Mouse (Mus musculus): ENCODE results near the gene Wrap53.
"Not testable (repeated sequence)": the region's sequence is repeated elsewhere in the genome, so short reads cannot be mapped to it uniquely, and the experiment has no call there.

Gene Wrap53

DNA sequence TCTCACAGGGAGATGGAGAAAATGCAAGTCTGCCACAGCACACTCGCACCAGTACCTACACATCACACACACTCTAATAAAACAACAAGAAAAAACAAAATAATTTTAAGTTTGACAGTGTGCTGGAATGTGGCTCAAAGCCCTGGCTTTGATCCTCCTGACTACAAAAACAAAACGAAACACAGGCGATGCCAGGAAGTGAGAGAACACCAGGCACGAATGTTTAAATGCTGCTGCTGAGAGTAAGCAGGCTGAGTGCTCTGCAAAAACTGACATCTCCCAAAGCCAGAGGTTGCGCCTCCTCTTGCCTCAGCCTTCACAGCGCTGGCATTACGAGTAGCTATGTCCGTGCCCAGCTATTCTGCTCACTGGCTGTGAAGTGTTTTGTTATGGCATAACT lies 14.9 kb downstream of the Wrap53 start:
- no peak for DNase-seq (ENCODE audit: low read depth in 1 of 2, low spot score in 2 of 2)

GRCm38 (mm10) chr11:69564391-69564790 lies 15.7 kb downstream of the Wrap53 start:
- DNase-seq (ENCODE audit: low read depth in 1 of 2, low spot score in 2 of 2): no peak

GRCm38 (mm10) chr11:69563373-69563772 lies 16.7 kb downstream of the Wrap53 start:
- no peak for DNase-seq (ENCODE audit: low read depth in 1 of 2, low spot score in 2 of 2)

DNA sequence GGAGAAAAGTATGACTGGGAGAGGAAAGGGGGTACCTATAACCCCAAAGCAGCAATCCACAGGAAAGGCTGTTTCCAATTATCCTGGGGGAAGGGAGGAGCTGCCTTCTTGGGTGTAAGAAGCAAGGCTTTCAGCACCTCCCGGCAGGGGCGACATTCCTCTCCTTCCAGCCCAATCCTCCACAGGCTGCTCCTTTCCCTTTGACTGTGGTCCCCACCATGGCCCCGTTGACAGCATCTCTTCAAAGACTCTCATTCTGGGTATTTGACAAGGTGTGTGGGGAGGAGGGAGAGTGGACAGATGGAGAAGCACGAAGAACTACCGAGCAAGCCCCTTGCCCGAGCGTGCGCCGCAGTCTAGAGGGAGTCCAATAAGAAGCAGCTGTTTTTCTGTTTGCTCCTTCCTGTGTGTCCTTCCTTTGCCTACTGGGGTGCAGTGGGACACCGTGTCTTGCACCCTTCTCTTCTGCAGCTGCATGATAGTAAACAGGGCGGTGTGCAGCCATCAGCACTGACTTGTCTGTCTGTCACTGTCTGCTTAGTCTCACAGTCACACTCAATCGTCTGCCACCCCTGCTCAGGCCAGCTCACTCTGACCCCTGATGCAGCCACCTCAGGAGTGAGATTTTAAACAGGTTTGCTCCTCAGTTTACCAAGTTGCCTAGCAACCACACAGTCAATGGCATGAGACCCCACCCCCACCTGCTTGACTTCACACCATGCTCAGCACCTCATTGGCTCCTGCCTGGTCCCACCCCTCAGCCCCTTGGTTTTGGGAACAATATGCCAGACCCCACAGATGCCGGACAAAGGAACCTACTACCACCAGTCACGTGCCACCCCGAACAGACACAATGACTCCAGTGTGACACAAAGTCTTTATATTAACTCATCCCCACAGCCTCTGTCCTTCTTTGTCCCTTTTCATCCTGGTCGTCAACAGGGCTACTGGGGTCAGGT lies 18.9 kb downstream of the Wrap53 start:
- no peak for DNase-seq (ENCODE audit: low read depth in 1 of 2, low spot score in 2 of 2)

GRCm38 (mm10) chr11:69559851-69560765 lies 19.9 kb downstream of the Wrap53 start, which contains the start of gene Efnb3:
Gene Efnb3 (minus strand): TSS chr11:69560205.
- no peak for DNase-seq (ENCODE audit: low read depth in 1 of 2, low spot score in 2 of 2)

- DNase-seq (ENCODE audit: low read depth in 1 of 2, low spot score in 2 of 2): no peak
Observed at GRCm38 (mm10) chr11:69559183-69559582, 20.9 kb downstream of the Wrap53 start.

DNA sequence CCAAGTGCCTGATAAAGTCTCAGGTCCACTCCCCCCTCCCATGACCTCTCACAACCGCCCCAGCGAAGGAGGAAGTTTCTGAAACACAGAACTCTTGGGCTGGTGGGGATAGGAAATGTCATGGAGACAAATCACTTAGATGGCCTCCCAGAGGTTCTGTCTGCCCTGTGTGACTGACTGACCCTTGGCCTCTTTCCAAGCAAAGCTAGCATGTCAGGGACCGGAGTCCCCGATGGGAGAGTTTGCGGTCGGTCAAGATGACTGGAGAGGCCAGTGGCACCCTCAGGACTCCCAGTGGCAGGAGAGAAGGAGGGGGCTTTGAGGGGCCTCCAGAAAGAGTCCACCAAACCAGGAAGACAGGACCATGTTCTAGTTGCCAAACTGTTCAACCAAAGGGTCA lies 21.3 kb downstream of the Wrap53 start:
- DNase-seq (ENCODE audit: low read depth in 1 of 2, low spot score in 2 of 2): no peak

- no peak for DNase-seq (ENCODE audit: low read depth in 1 of 2, low spot score in 2 of 2)
Observed at GRCm38 (mm10) chr11:69557381-69557958, 22.6 kb downstream of the Wrap53 start.

GRCm38 (mm10) chr11:69554539-69555140 lies 25.4 kb downstream of the Wrap53 start:
- no peak for DNase-seq (ENCODE audit: low read depth in 1 of 2, low spot score in 2 of 2)

GRCm38 (mm10) chr11:69553341-69553721 lies 26.7 kb downstream of the Wrap53 start:
- no peak for DNase-seq (ENCODE audit: low read depth in 1 of 2, low spot score in 2 of 2)

GRCm38 (mm10) chr11:69552622-69553340 lies 27.3 kb downstream of the Wrap53 start:
- no peak for DNase-seq (ENCODE audit: low read depth in 1 of 2, low spot score in 2 of 2)

- DNase-seq (ENCODE audit: low read depth in 1 of 2, low spot score in 2 of 2): no peak
Observed at GRCm38 (mm10) chr11:69551310-69551709, 28.7 kb downstream of the Wrap53 start.

DNA sequence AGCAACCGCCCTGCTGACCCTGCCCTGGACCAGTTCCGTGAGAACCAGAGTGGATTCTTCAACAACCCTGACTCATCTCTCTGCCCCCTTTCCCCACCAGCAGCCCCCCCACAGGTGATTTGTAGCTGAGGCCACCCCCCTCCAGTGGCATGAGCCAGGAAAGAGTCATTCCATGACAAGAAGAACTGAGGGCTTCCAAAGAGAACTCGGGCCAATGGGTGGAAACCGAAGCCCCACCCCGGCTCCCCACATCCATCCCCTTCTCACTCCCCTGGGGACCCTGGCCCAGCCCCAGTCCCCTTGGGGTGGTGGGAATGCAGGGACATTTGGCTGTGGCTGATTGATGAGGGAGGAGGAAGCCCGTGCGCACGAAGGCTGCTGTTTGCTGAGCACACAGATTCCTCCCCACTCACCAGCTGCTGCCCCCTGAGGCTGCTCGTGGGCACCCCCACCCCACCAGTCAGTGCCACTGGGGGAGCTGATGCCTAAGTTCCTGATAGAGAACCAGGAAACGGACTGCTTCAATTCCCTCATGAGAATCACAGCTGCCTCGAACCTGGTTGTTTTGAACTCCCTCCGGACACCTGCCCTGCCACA lies 30.9 kb downstream of the Wrap53 start, which contains the start of gene Dnah2:
TSS of gene Dnah2 (minus strand) at position 51 of the 597 bp plus-strand sequence.
- DNase-seq (ENCODE audit: low read depth in 1 of 2, low spot score in 2 of 2): no peak

DNA sequence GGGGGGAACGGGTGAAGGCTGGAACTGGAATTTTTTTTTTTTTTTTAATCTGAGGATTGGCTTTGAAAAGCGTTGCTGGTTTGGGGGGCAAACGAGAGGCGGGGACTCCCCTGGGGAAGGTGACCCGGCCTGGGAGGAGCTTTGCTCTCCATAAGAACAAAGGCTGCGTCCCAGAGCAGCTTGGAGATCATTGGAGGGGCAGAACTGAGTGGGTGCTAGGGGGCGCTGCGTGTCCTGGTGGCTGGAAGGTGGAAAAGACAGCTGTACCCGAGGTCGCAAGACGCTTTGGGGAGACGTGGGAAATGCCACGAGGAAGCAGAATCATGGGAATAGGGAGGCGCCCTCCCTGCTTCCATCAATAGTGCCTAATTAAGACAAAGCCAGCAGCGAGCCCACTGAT lies 33.0 kb downstream of the Wrap53 start:
- no peak for DNase-seq (ENCODE audit: low read depth in 1 of 2, low spot score in 2 of 2)

DNA sequence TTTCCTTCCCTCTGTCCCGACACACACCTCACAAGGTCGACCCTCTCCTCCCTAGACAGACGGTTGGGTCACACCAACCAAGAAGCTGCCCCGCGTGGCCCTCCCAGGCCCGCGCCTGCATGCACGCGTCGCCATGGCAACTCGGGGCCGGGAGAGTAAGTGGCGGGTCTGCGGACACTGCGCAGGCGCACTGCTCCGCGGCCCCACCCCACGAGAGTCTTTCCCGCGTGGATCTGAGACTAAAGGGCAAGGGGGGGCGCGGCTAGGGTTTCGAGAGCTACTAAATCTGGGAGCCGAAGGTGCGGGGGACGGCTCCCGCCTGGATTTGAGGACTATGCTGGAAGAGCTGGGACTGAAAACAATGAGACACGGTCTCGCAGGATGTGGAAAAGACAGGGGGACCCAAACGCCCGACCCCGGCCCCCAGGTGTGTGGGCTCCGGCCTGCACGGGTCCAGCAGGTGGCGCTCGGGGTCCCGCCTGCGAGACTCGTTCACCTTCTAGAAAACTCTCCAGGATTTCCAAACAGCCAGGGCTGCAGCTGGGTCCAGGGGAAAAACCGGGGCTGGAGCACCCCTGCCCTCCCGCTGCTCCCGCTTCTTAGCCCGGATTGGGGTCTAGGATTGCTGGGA lies 33.5 kb downstream of the Wrap53 start:
- no peak for DNase-seq (ENCODE audit: low read depth in 1 of 2, low spot score in 2 of 2)

GRCm38 (mm10) chr11:69545957-69546356 lies 34.1 kb downstream of the Wrap53 start:
- DNase-seq (ENCODE audit: low read depth in 1 of 2, low spot score in 2 of 2): no peak

- DNase-seq (ENCODE audit: low read depth in 1 of 2, low spot score in 2 of 2): no peak
Observed at GRCm38 (mm10) chr11:69543598-69543997, 36.5 kb downstream of the Wrap53 start.

- not testable (repeated sequence) for DNase-seq (ENCODE audit: low read depth in 1 of 2, low spot score in 2 of 2)
Observed at GRCm38 (mm10) chr11:69541741-69542140, 38.3 kb downstream of the Wrap53 start.

GRCm38 (mm10) chr11:69540700-69541099 lies 39.4 kb downstream of the Wrap53 start:
- DNase-seq (ENCODE audit: low read depth in 1 of 2, low spot score in 2 of 2): no peak
